Mouse (Mus musculus): ENCODE data around the gene Tfap2e.

The Tfap2e gene

DNA sequence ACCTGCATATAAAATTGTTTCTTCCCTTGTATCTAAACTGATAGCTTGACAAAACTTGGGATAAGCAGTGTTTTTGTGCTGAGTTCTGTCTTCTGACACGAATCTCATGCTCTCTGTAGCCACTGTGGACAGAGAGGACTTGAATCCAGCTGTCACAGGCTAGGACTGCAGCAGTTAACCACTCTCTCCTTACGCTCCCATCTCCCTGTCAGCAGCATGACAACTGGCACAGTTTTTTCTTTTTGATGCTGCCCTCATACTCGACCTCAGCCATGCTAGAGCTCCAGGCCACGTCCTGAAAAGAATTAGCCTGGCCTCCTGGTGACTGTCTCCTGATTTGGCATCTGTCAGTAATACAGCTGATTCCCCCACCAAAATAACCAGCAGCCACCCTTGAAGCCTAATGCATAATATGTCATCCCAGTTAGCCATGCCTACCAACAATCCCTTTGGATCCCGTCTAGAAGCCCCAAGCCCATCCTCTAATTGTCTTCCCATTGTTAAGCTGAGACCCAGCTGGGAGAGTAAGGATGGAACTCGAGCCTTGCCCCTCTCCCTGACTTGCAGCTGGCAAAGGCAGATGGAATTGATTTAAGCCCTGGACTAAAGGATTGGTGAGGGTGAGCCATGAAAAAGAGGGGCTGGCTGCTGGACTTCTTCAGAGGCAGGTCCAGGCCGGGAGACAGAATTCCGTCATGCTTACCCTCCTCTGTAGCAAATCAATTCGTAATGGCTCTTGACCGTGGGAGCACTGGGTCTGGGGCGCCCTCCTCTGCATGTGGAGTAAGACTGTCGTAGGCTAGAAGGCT is 29.2 kb downstream of the Tfap2e start:
- no peak for DNase-seq (ENCODE audit: low read depth, low spot score)

DNA sequence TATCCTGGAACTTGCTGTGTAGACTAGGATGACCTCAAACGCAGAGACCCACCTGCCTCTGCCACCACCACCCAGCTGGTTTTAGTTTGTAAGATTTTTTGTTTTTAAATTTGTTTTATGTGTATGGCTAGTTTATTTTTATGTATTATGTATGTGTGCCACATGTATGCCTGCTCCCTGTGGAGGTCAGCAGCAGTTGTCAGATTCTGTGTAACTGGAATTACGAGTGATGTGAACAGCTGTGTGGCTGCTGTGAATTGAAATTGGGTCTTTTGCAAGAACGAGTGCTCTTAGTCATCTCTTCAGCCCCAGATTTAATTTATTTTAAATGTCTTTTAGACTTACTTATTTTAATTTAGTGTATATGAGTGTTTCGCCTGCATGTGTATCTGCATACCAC is 39.1 kb downstream of the Tfap2e start:
- no peak for DNase-seq (ENCODE audit: low read depth, low spot score)

- no peak for DNase-seq (ENCODE audit: low read depth, low spot score)
Measured at GRCm38 (mm10) chr4:126693021-126693420, 43.0 kb downstream of the Tfap2e start.

GRCm38 (mm10) chr4:126689457-126689856 is 46.6 kb downstream of the Tfap2e start:
- no peak for DNase-seq (ENCODE audit: low read depth, low spot score)

GRCm38 (mm10) chr4:126683084-126683483 is 53.0 kb downstream of the Tfap2e start:
- no peak for DNase-seq (ENCODE audit: low read depth, low spot score)

- DNase-seq (ENCODE audit: low read depth, low spot score): no peak
Measured at GRCm38 (mm10) chr4:126682298-126682697, 53.7 kb downstream of the Tfap2e start.

DNA sequence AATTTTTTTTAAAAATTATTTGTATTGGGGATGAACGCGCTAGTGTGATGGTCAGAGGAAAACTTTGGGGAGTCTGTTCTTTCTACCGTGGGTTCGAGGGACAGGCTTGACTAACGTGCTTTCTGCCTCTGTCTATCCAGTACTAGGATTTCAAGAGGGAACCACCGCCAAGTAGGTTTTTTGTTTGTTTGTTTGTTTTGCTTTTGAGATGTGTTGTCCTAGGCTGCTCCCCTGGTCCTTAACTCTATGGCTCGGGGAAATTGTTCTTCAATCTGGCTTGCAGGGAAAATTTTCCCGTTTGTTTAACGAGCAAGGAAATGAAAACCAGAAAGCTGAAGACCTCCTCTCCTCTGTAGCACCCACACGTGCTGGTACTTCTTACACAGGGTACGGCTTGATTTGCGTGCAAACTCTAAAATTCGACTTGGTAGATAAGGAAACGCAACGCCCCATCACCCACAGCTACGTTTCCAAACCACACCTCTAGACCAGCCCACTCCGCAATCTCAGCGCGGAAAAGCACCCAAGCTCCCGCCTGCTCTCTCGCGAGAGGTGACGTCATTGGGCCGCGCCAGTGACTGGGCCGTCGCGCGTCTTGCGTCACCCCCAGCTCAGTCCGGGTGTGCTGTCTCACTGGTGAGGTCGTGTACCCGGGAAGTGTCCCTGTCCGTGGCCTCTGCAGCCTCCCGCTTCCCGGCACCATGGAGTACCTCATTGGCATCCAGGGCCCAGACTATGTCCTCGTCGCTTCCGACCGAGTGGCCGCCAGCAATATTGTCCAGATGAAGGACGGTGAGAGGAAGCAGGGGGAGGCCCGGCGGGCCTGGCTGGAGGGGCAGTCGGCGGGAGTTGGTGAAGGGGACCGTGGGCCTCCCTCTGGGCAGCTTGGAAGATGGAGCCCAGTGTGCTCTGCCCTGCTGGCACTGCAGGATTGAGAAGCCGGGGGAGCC is 58.7 kb downstream of the Tfap2e start, which contains the start of gene Psmb2:
TSS of gene Psmb2 (plus strand) at position 577 of the 950 bp plus-strand sequence.
- DNase-seq (ENCODE audit: low read depth, low spot score): peak; percentile 96

DNA sequence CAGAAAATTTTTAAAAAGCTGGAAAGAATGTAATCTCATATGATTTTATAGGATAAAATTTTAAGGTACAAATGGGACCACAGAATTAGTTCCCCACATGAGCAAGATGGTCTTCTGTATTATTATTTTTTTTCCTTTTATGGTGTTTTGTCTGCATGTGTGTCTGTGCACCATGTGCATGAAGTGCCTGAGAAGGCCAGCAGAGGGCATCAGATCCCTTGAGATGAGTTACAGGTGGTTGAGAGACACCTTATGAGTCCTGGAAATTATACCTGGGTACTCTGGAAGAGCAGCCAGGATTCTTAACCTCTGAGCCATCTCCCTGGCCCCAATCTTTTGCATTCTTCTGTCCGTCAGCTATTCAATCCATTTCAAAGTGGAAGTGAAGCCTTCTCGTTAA is 69.0 kb downstream of the Tfap2e start:
- no peak for DNase-seq (ENCODE audit: low read depth, low spot score)
